Mouse (Mus musculus): ENCODE data around the gene Mbnl2. TPM values are rescaled to one million over a fixed set of nuclear protein-coding genes. Genes with fewer than 3 reads are reported as not detected.

Mbnl2 gene
- polyA plus RNA-seq, 1 experiment from 2014 or later, result 30.0 TPM

DNA sequence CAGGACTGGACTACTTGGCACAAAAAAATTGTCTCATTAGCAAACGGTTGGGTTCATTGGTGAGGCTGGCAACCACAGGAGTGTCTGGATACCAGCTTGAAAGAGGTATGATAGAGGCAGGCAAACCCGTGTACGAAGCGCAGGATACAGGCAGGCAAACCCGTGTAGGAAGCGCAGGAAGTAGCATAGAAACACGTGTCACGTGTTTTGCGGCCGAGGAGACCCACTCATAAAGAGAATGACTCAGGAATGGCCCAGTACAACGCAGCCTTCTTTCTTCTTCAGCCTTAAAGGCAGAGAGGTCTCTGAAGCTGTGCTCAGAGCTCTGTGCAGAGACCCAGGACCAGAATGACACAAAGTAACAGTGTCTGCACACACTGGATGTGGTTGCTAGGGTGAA lies 13.9 kb upstream of the Mbnl2 start:
- Histone ChIP-seq H3K27ac (no peak overlapping the region), H3K4me1 (no peaks in the 10 kb centered on the region), H3K4me3 (no peak overlapping the region), H3K36me3 (replicated peaks) (no peaks in the 10 kb centered on the region), H3K9me3 (no peaks in the 10 kb centered on the region), H3K27me3 (ENCODE audit: poor library complexity, severe bottlenecking) (no peaks in the 10 kb centered on the region)
- 93% methylated on average over 11 of the region's 11 CpGs for WGBS
- no peak for DNase-seq (ENCODE audit: extremely low spot score, low spot score)

DNA sequence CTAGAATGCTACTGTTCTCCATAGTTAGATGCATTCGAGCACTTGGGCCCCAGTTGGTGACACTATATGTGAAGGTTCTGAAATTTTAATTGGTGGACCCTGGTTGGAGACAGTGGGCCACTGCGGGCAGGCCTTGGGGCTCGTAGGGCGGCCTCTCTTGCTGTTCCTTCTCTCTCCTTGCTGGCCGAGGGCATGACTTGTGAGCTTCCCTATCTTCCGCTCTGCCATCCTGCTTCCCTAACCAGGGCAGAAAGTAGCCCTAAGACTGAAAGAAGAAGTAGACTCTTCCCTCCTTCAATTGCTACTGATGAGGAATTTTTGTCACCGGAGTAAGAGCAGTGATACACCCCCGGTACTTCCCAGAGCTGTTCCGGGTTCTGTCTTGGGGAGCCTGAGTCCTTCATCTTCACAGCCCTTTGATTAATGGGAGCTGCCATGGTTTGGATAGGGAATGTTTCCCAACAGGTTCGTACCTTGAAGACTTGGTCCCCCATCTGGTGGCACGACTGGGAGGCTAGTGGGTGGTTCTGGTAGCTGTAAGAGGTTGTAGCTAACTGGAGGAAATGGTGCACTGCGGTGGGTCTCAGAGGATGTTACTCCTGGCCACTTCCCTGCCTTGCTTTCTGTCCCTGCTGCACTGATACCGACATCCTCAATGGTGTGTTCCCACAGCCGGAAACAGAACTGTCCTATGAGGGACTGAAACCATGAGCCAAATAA lies 12.6 kb upstream of the Mbnl2 start:
- no peaks in the 10 kb centered on the region for H3K9me3 ChIP-seq
- WGBS, result 91% methylated on average over 14 of the region's 14 CpGs
- no peak overlapping the region for H3K4me3 ChIP-seq
- no peaks in the 10 kb centered on the region for H3K4me1 ChIP-seq
- no peak overlapping the region for H3K27ac ChIP-seq
- DNase-seq (ENCODE audit: extremely low spot score, low spot score), result no peak
- no peaks in the 10 kb centered on the region for H3K36me3 ChIP-seq (replicated peaks)
- no peaks in the 10 kb centered on the region for H3K27me3 ChIP-seq (ENCODE audit: poor library complexity, severe bottlenecking)

- WGBS, result 81% methylated on average over 11 of the region's 11 CpGs
- no peaks in the 10 kb centered on the region for H3K36me3 ChIP-seq (replicated peaks)
- no peak overlapping the region for H3K4me3 ChIP-seq
- H3K4me1 ChIP-seq, result no peaks in the 10 kb centered on the region
- H3K27me3 ChIP-seq (ENCODE audit: poor library complexity, severe bottlenecking), result no peaks in the 10 kb centered on the region
- no peak overlapping the region for H3K27ac ChIP-seq
- no peak for DNase-seq (ENCODE audit: extremely low spot score, low spot score)
- no peaks in the 10 kb centered on the region for H3K9me3 ChIP-seq
Measured at GRCm38 (mm10) chr14:120263380-120264135, 11.9 kb upstream of the Mbnl2 start.

DNA sequence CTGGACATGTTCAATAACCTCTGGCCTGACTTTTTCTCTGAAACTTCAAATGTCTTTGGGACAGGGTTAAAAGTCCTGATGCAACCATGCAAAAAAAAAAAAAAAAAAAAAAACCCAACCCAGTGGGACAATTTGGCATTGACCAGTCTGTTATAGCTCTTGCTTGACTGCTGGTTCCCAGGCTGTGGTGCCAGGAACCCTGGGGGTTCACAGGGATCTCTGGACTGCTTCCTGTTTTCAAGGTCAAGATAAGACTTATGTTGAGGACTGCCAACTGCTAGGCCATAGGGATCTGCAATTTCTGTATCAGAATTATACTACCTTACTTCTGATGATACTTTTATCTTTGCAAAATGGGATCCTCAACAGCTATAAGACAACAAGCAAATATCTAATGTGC lies 9.6 kb upstream of the Mbnl2 start:
- DNase-seq (ENCODE audit: extremely low spot score, low spot score), result no peak
- no peaks in the 10 kb centered on the region for H3K27me3 ChIP-seq (ENCODE audit: poor library complexity, severe bottlenecking)

DNA sequence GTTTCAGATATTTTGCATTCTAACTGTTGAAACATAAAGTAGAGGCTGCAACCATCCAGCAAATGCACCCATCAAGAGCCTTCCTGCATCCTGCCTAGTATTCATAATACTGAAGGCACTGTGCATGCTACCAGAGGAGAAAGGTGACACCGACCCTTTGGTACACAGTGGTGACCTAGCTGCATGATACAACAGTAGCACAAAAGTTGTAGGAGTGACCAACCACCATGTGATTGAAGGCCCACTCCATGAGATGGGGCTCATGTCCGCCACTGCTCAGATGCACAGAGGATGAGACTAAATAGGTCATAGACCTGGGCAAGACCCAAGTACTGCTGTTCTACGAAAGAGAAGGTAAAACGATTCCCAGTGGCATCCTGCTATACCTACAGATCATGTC lies 8.3 kb upstream of the Mbnl2 start:
- no peak overlapping the region for H3K4me3 ChIP-seq
- H3K9me3 ChIP-seq, result no peaks in the 10 kb centered on the region
- no peak overlapping the region for H3K27ac ChIP-seq
- H3K4me1 ChIP-seq, result no peaks in the 10 kb centered on the region
- no peak for DNase-seq (ENCODE audit: extremely low spot score, low spot score)
- no peaks in the 10 kb centered on the region for H3K36me3 ChIP-seq (replicated peaks)
- WGBS, result 92% methylated on average over 4 of the region's 4 CpGs
- no peaks in the 10 kb centered on the region for H3K27me3 ChIP-seq (ENCODE audit: poor library complexity, severe bottlenecking)

More for the DNA sequence above, 9.6 kb upstream of the Mbnl2 start:
- no peaks in the 10 kb centered on the region for H3K36me3 ChIP-seq (replicated peaks)
- H3K27ac ChIP-seq, result no peak overlapping the region
- H3K4me1 ChIP-seq, result no peaks in the 10 kb centered on the region
- no peak overlapping the region for H3K4me3 ChIP-seq
- no peaks in the 10 kb centered on the region for H3K9me3 ChIP-seq

DNA sequence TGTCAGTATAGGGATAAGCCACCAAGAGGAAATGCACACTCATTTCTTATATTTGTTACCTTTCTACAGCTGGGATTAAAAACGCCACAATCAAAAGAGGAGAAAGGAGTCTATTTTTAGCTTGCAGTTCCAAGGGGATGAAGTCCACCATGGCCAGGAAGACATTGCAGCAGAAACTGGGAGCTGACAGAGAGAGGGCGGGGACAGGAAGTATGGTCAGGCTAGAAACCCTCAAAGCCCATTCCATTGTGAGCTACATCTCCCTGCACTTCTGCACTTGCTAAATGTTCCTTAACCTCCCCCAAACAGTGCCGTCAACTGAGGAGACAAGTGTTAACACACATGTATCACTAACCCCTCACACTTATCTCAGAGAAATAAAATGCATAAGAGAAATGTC lies 5.4 kb upstream of the Mbnl2 start:
- H3K27ac ChIP-seq, result no peak overlapping the region
- H3K4me1 ChIP-seq, result peaks cover 21% of the 10 kb centered on the region
- no peak for DNase-seq (ENCODE audit: extremely low spot score, low spot score)
- 79% methylated on average over 3 of the region's 3 CpGs for WGBS
- H3K27me3 ChIP-seq (ENCODE audit: poor library complexity, severe bottlenecking), result no peaks in the 10 kb centered on the region
- no peaks in the 10 kb centered on the region for H3K36me3 ChIP-seq (replicated peaks)
- no peak overlapping the region for H3K4me3 ChIP-seq
- H3K9me3 ChIP-seq, result no peaks in the 10 kb centered on the region

- WGBS, result 79% methylated on average over 4 of the region's 4 CpGs
- H3K27me3 ChIP-seq (ENCODE audit: poor library complexity, severe bottlenecking), result no peaks in the 10 kb centered on the region
- H3K36me3 ChIP-seq (replicated peaks), result no peaks in the 10 kb centered on the region
- H3K4me1 ChIP-seq, result peaks cover 24% of the 10 kb centered on the region
- H3K27ac ChIP-seq, result no peak overlapping the region
- no peaks in the 10 kb centered on the region for H3K9me3 ChIP-seq
- no peak overlapping the region for H3K4me3 ChIP-seq
- DNase-seq (ENCODE audit: extremely low spot score, low spot score), result no peak
Measured at GRCm38 (mm10) chr14:120270633-120271032, 4.8 kb upstream of the Mbnl2 start.

GRCm38 (mm10) chr14:120271096-120271495 lies 4.4 kb upstream of the Mbnl2 start:
- no peak overlapping the region for H3K27ac ChIP-seq
- H3K36me3 ChIP-seq (replicated peaks), result no peaks in the 10 kb centered on the region
- H3K27me3 ChIP-seq (ENCODE audit: poor library complexity, severe bottlenecking), result no peaks in the 10 kb centered on the region
- WGBS, result 92% methylated on average over 8 of the region's 8 CpGs
- no peak overlapping the region for H3K4me3 ChIP-seq
- H3K9me3 ChIP-seq, result no peaks in the 10 kb centered on the region
- H3K4me1 ChIP-seq, result peaks cover 24% of the 10 kb centered on the region
- no peak for DNase-seq (ENCODE audit: extremely low spot score, low spot score)

- Histone ChIP-seq H3K27ac (no peak overlapping the region), H3K36me3 (replicated peaks) (no peaks in the 10 kb centered on the region), H3K4me1 (peaks cover 50% of the 10 kb centered on the region), H3K9me3 (no peaks in the 10 kb centered on the region), H3K27me3 (ENCODE audit: poor library complexity, severe bottlenecking) (no peaks in the 10 kb centered on the region), H3K4me3 (no peak overlapping the region)
- 40% methylated on average over 5 of the region's 5 CpGs for WGBS
- no peak for DNase-seq (ENCODE audit: extremely low spot score, low spot score)
Measured at GRCm38 (mm10) chr14:120273766-120274165, 1.7 kb upstream of the Mbnl2 start.

DNA sequence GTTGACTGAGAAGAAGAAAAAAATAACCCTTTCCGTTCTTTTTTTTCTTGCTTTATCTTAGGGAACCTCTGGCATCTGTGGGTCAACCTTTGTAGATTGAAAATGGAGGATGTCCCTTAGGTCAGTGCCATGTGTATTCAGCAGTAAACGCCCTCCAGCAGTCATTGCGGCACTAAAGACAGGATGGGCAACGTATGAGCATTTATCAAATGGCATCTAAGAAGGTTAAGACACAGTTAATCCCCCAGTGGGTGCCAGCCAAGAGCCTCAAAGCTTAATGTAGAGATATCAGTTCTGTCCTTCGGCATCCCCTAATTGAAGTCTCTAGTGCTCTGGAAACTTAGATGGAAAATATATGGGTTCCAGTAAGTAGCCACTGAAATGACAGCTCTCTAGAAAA lies 723 bp upstream of the Mbnl2 start:
- H3K4me1 ChIP-seq, result peaks cover 60% of the 10 kb centered on the region
- peak overlapping the region; percentile 70 for H3K4me3 ChIP-seq
- H3K27me3 ChIP-seq (ENCODE audit: poor library complexity, severe bottlenecking), result no peaks in the 10 kb centered on the region
- H3K27ac ChIP-seq, result peak overlapping the region; percentile 90
- no peaks in the 10 kb centered on the region for H3K9me3 ChIP-seq
- DNase-seq (ENCODE audit: extremely low spot score, low spot score), result no peak
- no peaks in the 10 kb centered on the region for H3K36me3 ChIP-seq (replicated peaks)
- 49% methylated on average over 5 of the region's 5 CpGs for WGBS

DNA sequence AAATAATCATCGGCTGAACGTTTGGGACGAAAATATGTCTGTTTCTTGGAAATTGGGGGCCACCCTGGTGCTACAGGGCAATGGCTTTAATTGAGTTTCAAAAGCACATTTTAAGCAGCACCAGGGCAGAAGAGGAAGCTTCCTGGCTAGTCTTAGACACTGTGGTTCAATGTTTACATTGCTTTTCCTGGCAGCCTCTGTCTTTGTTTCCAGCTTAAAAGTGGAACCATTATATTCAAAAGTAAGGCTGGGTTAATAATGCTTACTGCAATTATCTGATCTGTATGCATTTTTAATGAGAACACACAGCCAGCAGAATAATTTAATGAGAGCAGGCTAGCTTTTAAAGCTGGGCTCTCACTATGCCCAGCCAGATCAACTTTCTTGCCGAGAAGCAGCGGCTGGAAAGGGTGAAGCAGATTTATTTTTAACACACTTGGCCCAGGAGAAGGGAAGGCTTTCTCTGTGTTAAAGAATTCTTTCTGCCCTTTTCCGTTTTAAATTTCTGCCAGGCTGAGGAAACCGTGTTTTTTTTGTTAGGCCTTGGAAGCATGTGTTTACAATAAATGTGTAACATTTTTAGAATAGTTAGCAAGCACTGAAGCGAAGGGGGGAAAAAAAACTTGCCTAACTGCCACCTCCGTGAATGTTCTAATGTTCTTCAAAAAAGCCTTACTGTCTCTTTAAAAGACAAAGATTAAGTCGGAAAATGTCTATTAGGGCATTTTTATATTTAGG lies 1.0 kb downstream of the Mbnl2 start:
- H3K27ac ChIP-seq, result peak overlapping the region; percentile 90
- no peaks in the 10 kb centered on the region for H3K36me3 ChIP-seq (replicated peaks)
- WGBS, result 18% methylated on average over 10 of the region's 10 CpGs
- peak overlapping the region; percentile 70 for H3K4me3 ChIP-seq
- peaks cover 75% of the 10 kb centered on the region for H3K4me1 ChIP-seq
- H3K27me3 ChIP-seq (ENCODE audit: poor library complexity, severe bottlenecking), result no peaks in the 10 kb centered on the region
- DNase-seq (ENCODE audit: extremely low spot score, low spot score), result no peak
- H3K9me3 ChIP-seq, result no peaks in the 10 kb centered on the region

GRCm38 (mm10) chr14:120277081-120277656 lies 1.7 kb downstream of the Mbnl2 start:
- H3K36me3 ChIP-seq (replicated peaks), result no peaks in the 10 kb centered on the region
- peaks cover 75% of the 10 kb centered on the region for H3K4me1 ChIP-seq
- DNase-seq (ENCODE audit: extremely low spot score, low spot score), result peak; percentile 30
- H3K27ac ChIP-seq, result peak overlapping the region; percentile 90
- peak overlapping the region; percentile 70 for H3K4me3 ChIP-seq
- H3K27me3 ChIP-seq (ENCODE audit: poor library complexity, severe bottlenecking), result no peaks in the 10 kb centered on the region
- 22% methylated on average over 10 of the region's 10 CpGs for WGBS
- no peaks in the 10 kb centered on the region for H3K9me3 ChIP-seq
